Mouse (Mus musculus) embryo, embryonic 9.5 days (tissue): ENCODE measurements at regions not wholly inside any gene's neighbourhood (a gene's known extent, or its start where the extent isn't known, plus 50 kb on each side); places are given as distances from the start of the nearest gene placed in this dataset.
A peak's percentile ranks its signal among the peaks of the same experiment; 100 is the strongest.

ENCODE experiments used
- DNase-seq: peaks from one replicate; pipeline ENCODE4 v3.0.0-alpha.2; 2017; ENCODE audit errors: extremely low spot score

- DNase-seq, result peak; percentile 36
Observed at GRCm38 (mm10) chr14:120102010-120102748, 59.9 kb upstream of the Oxgr1 start.

GRCm38 (mm10) chr14:120102749-120103142 is 60.5 kb upstream of the Oxgr1 start:
- DNase-seq, result no peak

GRCm38 (mm10) chr14:120109846-120110245 is 67.6 kb upstream of the Oxgr1 start:
- no peak for DNase-seq

- DNase-seq, result no peak
Observed at GRCm38 (mm10) chr14:120113316-120113715, 71.1 kb upstream of the Oxgr1 start.

- DNase-seq, result no peak
Observed at GRCm38 (mm10) chr14:120118582-120118981, 76.3 kb upstream of the Oxgr1 start.

- no peak for DNase-seq
Observed at GRCm38 (mm10) chr14:120119094-120119501, 76.9 kb upstream of the Oxgr1 start.

- DNase-seq, result no peak
Observed at GRCm38 (mm10) chr14:120119506-120119905, 77.3 kb upstream of the Oxgr1 start.

GRCm38 (mm10) chr14:120120261-120120660 is 78.0 kb upstream of the Oxgr1 start:
- DNase-seq, result no peak

GRCm38 (mm10) chr14:120125315-120125714 is 83.1 kb upstream of the Oxgr1 start:
- DNase-seq, result no peak

GRCm38 (mm10) chr14:120127481-120127880 is 85.2 kb upstream of the Oxgr1 start:
- DNase-seq, result no peak

GRCm38 (mm10) chr14:120134346-120135008 is 92.2 kb upstream of the Oxgr1 start:
- DNase-seq, result no peak

GRCm38 (mm10) chr14:120135198-120135597 is 93.0 kb upstream of the Oxgr1 start:
- DNase-seq, result no peak

- DNase-seq, result no peak
Observed at GRCm38 (mm10) chr14:120136736-120137135, 94.5 kb upstream of the Oxgr1 start.

- peak; percentile 93 for DNase-seq
Observed at GRCm38 (mm10) chr14:120137680-120138136, 95.5 kb upstream of the Oxgr1 start.

- no peak for DNase-seq
Observed at GRCm38 (mm10) chr14:120138546-120138945, 96.3 kb upstream of the Oxgr1 start.

GRCm38 (mm10) chr14:120139256-120139655 is 97.0 kb upstream of the Oxgr1 start:
- no peak for DNase-seq

- no peak for DNase-seq
Observed at GRCm38 (mm10) chr14:120139671-120140071, 97.4 kb upstream of the Oxgr1 start.

- no peak for DNase-seq
Observed at GRCm38 (mm10) chr14:120140211-120140610, 98.0 kb upstream of the Oxgr1 start.

GRCm38 (mm10) chr14:120140791-120141747 is 98.8 kb upstream of the Oxgr1 start:
- DNase-seq, result no peak

- DNase-seq, result no peak
Observed at GRCm38 (mm10) chr14:120142281-120142680, 100.0 kb upstream of the Oxgr1 start.

- DNase-seq, result no peak
Observed at GRCm38 (mm10) chr14:120144451-120144850, 102.2 kb upstream of the Oxgr1 start.

GRCm38 (mm10) chr14:120146312-120146711 is 104.1 kb upstream of the Oxgr1 start:
- no peak for DNase-seq
